Mouse (Mus musculus) erythroblast, embryonic 14.5 days (primary cell): ENCODE data around the gene Kdm5a. TPM values are rescaled to one million over a fixed set of nuclear protein-coding genes. Genes with fewer than 3 reads are reported as not detected.
A peak's percentile ranks its signal among the peaks of the same experiment; 100 is the strongest.

Experiments used
- H3K27me3 ChIP-seq: 2 replicates; pipeline ENCODE4 v1.6.1; 2012; ENCODE audit warnings: inconsistent platforms; ENCODE audit not compliant: control insufficient read depth
- H3K36me3 ChIP-seq: 2 replicates; pipeline ENCODE4 v1.6.1; 2012; ENCODE audit warnings: mild to moderate bottlenecking, inconsistent platforms; ENCODE audit not compliant: control insufficient read depth
- H3K4me1 ChIP-seq: 2 replicates; pipeline ENCODE4 v1.6.1; 2012; ENCODE audit warnings: inconsistent platforms; ENCODE audit not compliant: control insufficient read depth
- H3K4me3 ChIP-seq: replicated peaks from 2 replicates; pipeline ENCODE3; 2012; ENCODE audit warnings: moderate library complexity, mild to moderate bottlenecking, inconsistent platforms
- H3K9me3 ChIP-seq: 2 replicates; pipeline ENCODE4 v1.6.1; 2012; ENCODE audit warnings: low read length, inconsistent platforms, mixed read lengths; ENCODE audit not compliant: control insufficient read depth
- GATA1 ChIP-seq: IDR thresholded peaks from 2 replicates; pipeline ENCODE4 v1.6.1; 2012; ENCODE audit warnings: low read length, inconsistent platforms, mixed read lengths
- TAL1 ChIP-seq: IDR thresholded peaks from 3 replicates; pipeline ENCODE4 v1.6.1; 2012; ENCODE audit warnings: low read length, inconsistent platforms, mixed read lengths
- polyA plus RNA-seq: library from polyadenylated mRNA; stranded (reverse); fragments of >175 nt; gene quantifications from 2 replicates; pipeline ENCODE4 v1.2.3, GENCODE M21; 2012

Gene Kdm5a
- polyA plus RNA-seq, result 0.52 and 0.66 TPM in 2 replicates

DNA sequence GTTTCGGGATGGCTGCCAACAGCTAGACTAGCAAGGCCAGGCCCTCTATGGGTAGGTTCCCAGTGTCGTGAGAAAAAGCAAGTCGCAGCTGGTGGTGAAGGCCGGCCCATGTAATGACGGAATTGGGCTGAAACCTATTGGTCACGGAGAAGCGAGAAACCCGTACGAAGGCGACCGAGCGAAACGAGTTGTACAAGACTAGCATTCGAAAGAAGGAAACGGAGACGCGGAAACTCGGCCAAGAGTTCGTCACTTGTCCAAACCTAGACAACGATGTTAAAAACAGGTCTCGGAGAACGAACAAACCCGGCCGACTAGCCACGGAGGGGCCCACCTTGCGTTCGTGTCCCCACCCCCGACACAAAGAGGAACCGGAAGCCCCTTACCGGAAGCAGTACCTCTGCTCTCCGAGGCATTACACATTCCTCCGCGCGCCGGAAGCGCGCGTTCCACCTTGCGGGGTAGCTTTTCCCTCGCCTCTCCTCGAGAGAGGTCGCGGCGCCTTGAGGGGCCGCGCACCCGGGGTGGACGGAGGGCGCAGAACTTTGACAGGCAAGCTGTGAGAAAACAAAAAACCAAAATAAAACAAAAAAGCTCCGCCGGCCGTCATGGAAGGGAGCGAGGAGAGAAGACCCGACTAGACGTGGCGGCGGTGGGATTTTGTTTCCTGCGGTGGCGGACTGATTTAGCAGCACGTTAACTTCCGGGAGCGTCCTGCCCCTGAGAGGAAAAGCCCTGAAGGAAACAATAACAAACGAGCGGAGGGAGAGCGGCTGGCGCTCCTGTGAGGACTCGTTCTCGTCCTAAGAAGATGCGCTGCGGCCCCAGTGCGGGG is at the start of gene Kdm5a, which contains the start of gene Ccdc77:
TSS of gene Kdm5a (plus strand) at position 437 of the 835 bp plus-strand sequence.
TSS of gene Ccdc77 (minus strand) at position 687 of the 835 bp plus-strand sequence.
- Histone ChIP-seq H3K4me3 (peak within 1 kb of the TSS; percentile 88), H3K36me3 (peaks cover 29% of the 10 kb centered on the region), H3K4me1 (peaks cover 31% of the 10 kb centered on the region), H3K27me3 (no peaks in the 10 kb centered on the region), H3K9me3 (no peaks in the 10 kb centered on the region)
- TF ChIP-seq GATA1 (no peak), TAL1 (no peak)

- peaks cover 5% of the 10 kb centered on the region for H3K36me3 ChIP-seq
- no peaks in the 10 kb centered on the region for H3K4me1 ChIP-seq
- no peak overlapping the region for H3K4me3 ChIP-seq
- H3K27me3 ChIP-seq, result no peaks in the 10 kb centered on the region
- TF ChIP-seq GATA1 (no peak), TAL1 (no peak)
- H3K9me3 ChIP-seq, result no peaks in the 10 kb centered on the region
Measured at GRCm38 (mm10) chr6:120318303-120318940, 45.5 kb upstream of the Kdm5a start.

DNA sequence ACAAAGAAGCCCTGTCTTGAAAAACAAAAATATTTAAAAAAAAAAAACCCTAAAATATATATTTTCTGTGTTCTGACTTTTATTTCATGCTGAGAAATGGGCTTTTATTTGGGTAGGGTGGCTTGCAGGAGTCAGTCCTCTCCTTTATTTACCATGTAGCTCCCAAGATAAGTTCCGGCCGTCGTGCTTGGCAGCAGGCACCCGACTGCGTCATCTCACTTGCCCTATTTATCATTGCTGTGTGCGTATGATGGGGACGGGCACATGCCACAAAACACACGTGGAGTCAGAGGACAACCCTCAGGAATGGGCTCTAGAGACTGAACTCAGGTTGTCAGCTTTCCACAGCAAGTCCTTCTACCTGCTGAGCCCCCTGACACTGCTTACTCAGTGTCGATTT is 44.8 kb upstream of the Kdm5a start:
- Histone ChIP-seq H3K36me3 (peaks cover 12% of the 10 kb centered on the region), H3K4me3 (no peak overlapping the region), H3K4me1 (no peaks in the 10 kb centered on the region), H3K9me3 (no peaks in the 10 kb centered on the region), H3K27me3 (no peaks in the 10 kb centered on the region)
- TF ChIP-seq GATA1 (no peak), TAL1 (no peak)

GRCm38 (mm10) chr6:120320369-120320768 is 43.6 kb upstream of the Kdm5a start:
- Histone ChIP-seq H3K9me3 (no peaks in the 10 kb centered on the region), H3K4me1 (no peaks in the 10 kb centered on the region), H3K4me3 (no peak overlapping the region), H3K36me3 (peaks cover 25% of the 10 kb centered on the region), H3K27me3 (no peaks in the 10 kb centered on the region)
- no peak for TF ChIP-seq GATA1
- TF ChIP-seq TAL1, result no peak

GRCm38 (mm10) chr6:120324295-120324927 is 39.5 kb upstream of the Kdm5a start:
- H3K9me3 ChIP-seq, result no peaks in the 10 kb centered on the region
- no peaks in the 10 kb centered on the region for H3K4me1 ChIP-seq
- peaks cover 44% of the 10 kb centered on the region for H3K36me3 ChIP-seq
- TF ChIP-seq GATA1 (no peak), TAL1 (no peak)
- H3K4me3 ChIP-seq, result no peak overlapping the region
- H3K27me3 ChIP-seq, result no peaks in the 10 kb centered on the region

GRCm38 (mm10) chr6:120332351-120332750 is 31.6 kb upstream of the Kdm5a start:
- Histone ChIP-seq H3K36me3 (peaks cover 93% of the 10 kb centered on the region), H3K4me1 (no peaks in the 10 kb centered on the region), H3K4me3 (no peak overlapping the region), H3K9me3 (no peaks in the 10 kb centered on the region), H3K27me3 (no peaks in the 10 kb centered on the region)
- TF ChIP-seq GATA1 (no peak), TAL1 (no peak)

DNA sequence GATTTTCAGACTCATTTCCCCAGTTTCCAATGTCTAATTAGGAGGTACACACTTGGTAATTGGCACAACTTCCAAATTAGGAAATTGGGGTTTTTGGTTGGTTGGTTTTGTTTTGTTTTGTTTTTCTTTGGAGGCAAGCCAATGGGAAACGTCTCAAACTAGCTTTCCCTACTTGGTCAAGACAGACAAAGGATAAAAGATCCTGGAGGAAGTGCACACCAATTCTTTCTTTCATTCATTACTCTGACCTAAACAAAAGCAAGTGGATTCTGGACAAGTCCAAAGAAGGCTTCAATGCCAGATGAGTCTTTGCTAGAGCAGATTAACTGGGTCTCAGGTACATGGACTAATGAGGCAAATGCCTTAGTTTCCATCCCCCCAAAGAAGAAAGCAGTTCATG is 19.9 kb upstream of the Kdm5a start:
- no peaks in the 10 kb centered on the region for H3K27me3 ChIP-seq
- no peaks in the 10 kb centered on the region for H3K4me1 ChIP-seq
- peaks cover 98% of the 10 kb centered on the region for H3K36me3 ChIP-seq
- H3K4me3 ChIP-seq, result no peak overlapping the region
- TF ChIP-seq TAL1 (no peak), GATA1 (no peak)
- no peaks in the 10 kb centered on the region for H3K9me3 ChIP-seq

GRCm38 (mm10) chr6:120349018-120349417 is 14.9 kb upstream of the Kdm5a start:
- Histone ChIP-seq H3K9me3 (no peaks in the 10 kb centered on the region), H3K27me3 (no peaks in the 10 kb centered on the region), H3K4me3 (no peak overlapping the region), H3K36me3 (peaks cover 94% of the 10 kb centered on the region), H3K4me1 (peaks cover 4% of the 10 kb centered on the region)
- no peak for TF ChIP-seq TAL1
- no peak for TF ChIP-seq GATA1

DNA sequence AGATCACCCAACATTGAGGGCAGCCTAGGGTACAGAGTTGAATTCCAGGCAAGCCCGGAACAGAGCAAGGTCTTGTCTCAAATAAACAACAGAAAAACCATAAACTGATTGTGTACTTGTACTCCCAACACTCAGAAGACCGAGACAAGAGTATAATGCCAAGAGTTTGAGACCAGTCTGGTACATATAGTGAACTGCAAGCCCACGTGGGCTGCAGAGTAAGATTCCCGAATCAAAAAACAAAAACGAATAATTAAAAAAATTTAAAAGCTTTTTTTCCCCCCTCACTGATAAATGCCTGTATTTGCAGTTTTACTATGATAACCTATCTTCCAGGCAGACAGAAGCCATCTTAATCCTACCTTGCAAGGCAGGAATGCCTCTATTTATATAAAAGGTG is 7.4 kb upstream of the Kdm5a start:
- Histone ChIP-seq H3K36me3 (peaks cover 36% of the 10 kb centered on the region), H3K9me3 (no peaks in the 10 kb centered on the region), H3K27me3 (no peaks in the 10 kb centered on the region), H3K4me3 (peak overlapping the region; percentile 69), H3K4me1 (peaks cover 28% of the 10 kb centered on the region)
- no peak for TF ChIP-seq TAL1
- TF ChIP-seq GATA1, result no peak
